Mouse (Mus musculus) kidney, adult 2 months (tissue): ENCODE data around the gene Rora.

Experiments used
- CTCF ChIP-seq: fragments of 200-500 bp; conservative IDR thresholded peaks from 2 replicates; pipeline ENCODE4 v1.5.1; 2011; ENCODE audit warnings: low read depth, mild to moderate bottlenecking, control low read depth, low read length, moderate library complexity, mixed read lengths; ENCODE audit not compliant: insufficient read depth, insufficient read length
- POLR2A ChIP-seq: fragments of 200-500 bp; IDR thresholded peaks from one replicate; pipeline ENCODE4 v1.6.1; 2011; ENCODE audit warnings: low read depth, low read length, control low read depth

- TF ChIP-seq CTCF (no peak), POLR2A (no peak)
These were observed 244.7 kb downstream of the Rora start for GRCm38 (mm10) chr9:68898286-68898685.
